Mouse (Mus musculus): ENCODE measurements around the gene Gprin1. TPM values are rescaled to one million over a fixed set of nuclear protein-coding genes. Genes with fewer than 3 reads are reported as not detected.
A peak's percentile ranks its signal among the peaks of the same experiment; 100 is the strongest.
"Not testable (repeated sequence)": the region's sequence is repeated elsewhere in the genome, so short reads cannot be mapped to it uniquely, and the experiment has no call there.

The Gprin1 gene
- polyA plus RNA-seq, 1 experiment = 0.09 TPM

GRCm38 (mm10) chr13:54788740-54789560, 39.3 kb upstream of the Gprin1 start, which contains the start of gene Tspan17:
TSS of gene Tspan17 (plus strand) at chr13:54789377.
- H3K4me1 ChIP-seq (ENCODE audit: control insufficient read depth, insufficient read depth, low read length) = peaks cover 8% of the 10 kb centered on the region
- TF ChIP-seq POLR2A (IDR thresholded peaks at IDR 0.05; ENCODE audit: borderline replicate concordance, extremely low read depth, low read depth, low read length) = 0 out of 2 replicates have a peak, but pooled peaks have one; percentile 30
- no peak for TF ChIP-seq CTCF (IDR thresholded peaks at IDR 0.05; ENCODE audit: insufficient read depth, low read length)
- 1% methylated on average over 47 of the region's 49 CpGs for WGBS
- peak; percentile 97 for DNase-seq
- peak within 1 kb of the TSS; percentile 92 for H3K4me3 ChIP-seq (replicated peaks; ENCODE audit: extremely low read depth, low read depth, low read length)

DNA sequence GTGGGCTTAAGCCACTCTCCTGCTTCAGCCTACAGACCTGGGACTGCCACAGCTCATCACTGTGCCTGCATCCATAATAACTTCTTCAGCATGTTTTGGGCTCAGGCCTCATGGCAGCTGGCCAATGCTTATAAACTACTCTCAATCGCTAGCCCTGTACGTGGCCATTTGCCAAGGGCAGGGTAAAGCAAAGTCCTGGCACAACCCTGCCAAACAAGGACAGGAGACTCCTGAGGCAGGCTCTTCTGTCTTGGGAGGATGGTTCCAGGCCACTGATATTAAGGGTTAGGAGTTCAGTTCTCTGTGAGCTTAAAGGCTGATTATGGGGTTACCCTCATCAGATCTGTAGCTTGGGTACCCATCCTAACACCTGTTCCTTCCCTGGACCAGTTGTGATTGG, 37.9 kb upstream of the Gprin1 start:
- H3K4me3 ChIP-seq (replicated peaks; ENCODE audit: extremely low read depth, low read depth, low read length); H3K4me1 ChIP-seq (ENCODE audit: control insufficient read depth, insufficient read depth, low read length); DNase-seq: not testable (repeated sequence)
- 11% methylated on average over 2 of the region's 2 CpGs for WGBS

- TF ChIP-seq POLR2A (IDR thresholded peaks at IDR 0.05; ENCODE audit: borderline replicate concordance, extremely low read depth, low read depth, low read length) (no peak), CTCF (IDR thresholded peaks at IDR 0.05; ENCODE audit: insufficient read depth, low read length) (no peak)
- Histone ChIP-seq H3K4me1 (ENCODE audit: control insufficient read depth, insufficient read depth, low read length) (no peaks in the 10 kb centered on the region), H3K4me3 (replicated peaks; ENCODE audit: extremely low read depth, low read depth, low read length) (no peak within 1 kb of the TSS)
- DNase-seq = no peak
- 77% methylated on average over 4 of the region's 4 CpGs for WGBS
These were observed 34.0 kb upstream of the Gprin1 start, which contains the start of gene Eif4e1b for GRCm38 (mm10) chr13:54783698-54784097. TSS of gene Eif4e1b (plus strand) at chr13:54783998.

- DNase-seq = no peak
- H3K4me3 ChIP-seq (replicated peaks; ENCODE audit: extremely low read depth, low read depth, low read length) = no peak overlapping the region
- TF ChIP-seq CTCF (IDR thresholded peaks at IDR 0.05; ENCODE audit: insufficient read depth, low read length) (no peak), POLR2A (IDR thresholded peaks at IDR 0.05; ENCODE audit: borderline replicate concordance, extremely low read depth, low read depth, low read length) (no peak)
- no peaks in the 10 kb centered on the region for H3K4me1 ChIP-seq (ENCODE audit: control insufficient read depth, insufficient read depth, low read length)
- WGBS = 54% methylated on average over 2 of the region's 2 CpGs
These were observed 33.6 kb upstream of the Gprin1 start for GRCm38 (mm10) chr13:54783235-54783634.

GRCm38 (mm10) chr13:54781086-54781485, 31.4 kb upstream of the Gprin1 start:
- 81% methylated on average over 3 of the region's 3 CpGs for WGBS

GRCm38 (mm10) chr13:54780592-54780991, 30.9 kb upstream of the Gprin1 start:
- no peaks in the 10 kb centered on the region for H3K4me1 ChIP-seq (ENCODE audit: control insufficient read depth, insufficient read depth, low read length)
- WGBS = 69% methylated on average over 3 of the region's 3 CpGs
- DNase-seq = no peak
- no peak overlapping the region for H3K4me3 ChIP-seq (replicated peaks; ENCODE audit: extremely low read depth, low read depth, low read length)
- TF ChIP-seq POLR2A (IDR thresholded peaks at IDR 0.05; ENCODE audit: borderline replicate concordance, extremely low read depth, low read depth, low read length) (no peak), CTCF (IDR thresholded peaks at IDR 0.05; ENCODE audit: insufficient read depth, low read length) (no peak)

More at GRCm38 (mm10) chr13:54781086-54781485, 31.4 kb upstream of the Gprin1 start:
- no peak for DNase-seq
- TF ChIP-seq CTCF (IDR thresholded peaks at IDR 0.05; ENCODE audit: insufficient read depth, low read length) (no peak), POLR2A (IDR thresholded peaks at IDR 0.05; ENCODE audit: borderline replicate concordance, extremely low read depth, low read depth, low read length) (no peak)
- H3K4me3 ChIP-seq (replicated peaks; ENCODE audit: extremely low read depth, low read depth, low read length) = no peak overlapping the region
- no peaks in the 10 kb centered on the region for H3K4me1 ChIP-seq (ENCODE audit: control insufficient read depth, insufficient read depth, low read length)

DNA sequence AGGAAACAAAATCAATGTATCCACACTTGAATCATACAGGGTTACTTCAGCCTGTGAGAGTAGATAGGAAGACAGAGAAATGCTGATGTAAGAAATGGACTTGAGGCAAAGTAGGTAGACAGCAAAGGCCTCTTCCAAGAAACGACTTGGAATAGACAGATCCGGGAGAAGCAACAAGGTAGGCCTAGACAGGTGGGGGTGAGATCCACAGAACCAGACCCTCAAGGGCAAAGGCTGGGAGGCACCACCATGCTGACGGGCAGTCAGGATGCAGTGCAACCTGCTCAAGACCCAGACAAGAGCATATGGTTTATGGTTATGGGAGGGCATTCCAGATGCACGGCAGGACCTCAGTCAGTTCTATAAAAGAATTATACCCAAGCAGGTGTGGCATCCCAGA, 17.3 kb upstream of the Gprin1 start:
- H3K4me1 ChIP-seq (ENCODE audit: control insufficient read depth, insufficient read depth, low read length) = no peaks in the 10 kb centered on the region
- no peak for DNase-seq
- 77% methylated on average over 4 of the region's 4 CpGs for WGBS
- no peak overlapping the region for H3K4me3 ChIP-seq (replicated peaks; ENCODE audit: extremely low read depth, low read depth, low read length)
- TF ChIP-seq POLR2A (IDR thresholded peaks at IDR 0.05; ENCODE audit: borderline replicate concordance, extremely low read depth, low read depth, low read length) (no peak), CTCF (IDR thresholded peaks at IDR 0.05; ENCODE audit: insufficient read depth, low read length) (no peak)

- WGBS = 2% methylated on average over 35 of the region's 35 CpGs
- TF ChIP-seq CTCF (IDR thresholded peaks at IDR 0.05; ENCODE audit: insufficient read depth, low read length) = no peak
- TF ChIP-seq POLR2A (IDR thresholded peaks at IDR 0.05; ENCODE audit: borderline replicate concordance, extremely low read depth, low read depth, low read length) = no peak
- DNase-seq = no peak
- Histone ChIP-seq H3K4me3 (replicated peaks; ENCODE audit: extremely low read depth, low read depth, low read length) (no peak within 1 kb of the TSS), H3K4me1 (ENCODE audit: control insufficient read depth, insufficient read depth, low read length) (no peaks in the 10 kb centered on the region)
These were observed 16.6 kb upstream of the Gprin1 start, which contains the start of gene Sncb for GRCm38 (mm10) chr13:54766192-54766768. TSS of gene Sncb (minus strand) at chr13:54766595.

GRCm38 (mm10) chr13:54765281-54766191, 15.9 kb upstream of the Gprin1 start:
- DNase-seq = no peak
- Histone ChIP-seq H3K4me1 (ENCODE audit: control insufficient read depth, insufficient read depth, low read length) (no peaks in the 10 kb centered on the region), H3K4me3 (replicated peaks; ENCODE audit: extremely low read depth, low read depth, low read length) (no peak overlapping the region)
- TF ChIP-seq POLR2A (IDR thresholded peaks at IDR 0.05; ENCODE audit: borderline replicate concordance, extremely low read depth, low read depth, low read length) (no peak), CTCF (IDR thresholded peaks at IDR 0.05; ENCODE audit: insufficient read depth, low read length) (no peak)
- 6% methylated on average over 44 of the region's 44 CpGs for WGBS

All from lung, adult 2 months (tissue).